Mouse (Mus musculus): Measurements from ENCODE around the gene Rbbp8nl. TPM values are rescaled to one million over a fixed set of nuclear protein-coding genes. Genes with fewer than 3 reads are reported as not detected.

Gene Rbbp8nl
- polyA plus RNA-seq, 1 experiment from 2014 or later: not detected

GRCm38 (mm10) chr2:180254436-180255209 is 35.1 kb downstream of the Rbbp8nl start:
- no peak overlapping the region for H3K27ac ChIP-seq (replicated peaks)
- no peaks in the 10 kb centered on the region for H3K27me3 ChIP-seq (replicated peaks)
- H3K4me2 ChIP-seq: no peak overlapping the region
- no peaks in the 10 kb centered on the region for H3K9me3 ChIP-seq (replicated peaks)
- H3K36me3 ChIP-seq: peaks cover 13% of the 10 kb centered on the region
- ATAC-seq (ENCODE audit: low FRiP score): no peak
- H3K4me1 ChIP-seq: peaks cover 33% of the 10 kb centered on the region
- 96% methylated on average over 5 of the region's 5 CpGs for WGBS
- H3K4me3 ChIP-seq (replicated peaks): no peak overlapping the region
- no peak overlapping the region for H3K9ac ChIP-seq (replicated peaks)

DNA sequence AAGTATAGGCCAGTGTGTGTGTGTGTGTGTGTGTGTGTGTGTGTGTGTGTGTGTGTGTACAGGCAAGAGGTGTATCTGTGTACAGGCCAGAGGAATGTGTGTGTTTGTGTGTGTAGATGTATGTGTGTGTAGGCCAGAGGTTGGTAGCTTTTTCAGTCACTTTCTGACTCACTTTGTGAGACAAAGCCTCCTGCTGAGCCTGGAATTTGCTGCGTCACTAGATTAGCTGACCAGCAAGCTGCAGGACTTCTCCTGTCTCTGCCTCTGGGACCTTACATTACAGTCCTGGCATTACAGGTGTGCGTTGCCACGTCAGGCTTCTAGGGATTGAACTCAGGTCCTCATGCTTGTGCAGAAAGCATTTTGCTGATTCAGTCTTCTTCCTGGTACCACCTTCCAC is 37.8 kb downstream of the Rbbp8nl start:
- H3K4me3 ChIP-seq (replicated peaks): no peak overlapping the region
- no peak overlapping the region for H3K9ac ChIP-seq (replicated peaks)
- 55% methylated on average over 3 of the region's 3 CpGs for WGBS
- H3K27me3 ChIP-seq (replicated peaks): no peaks in the 10 kb centered on the region
- H3K9me3 ChIP-seq (replicated peaks): no peaks in the 10 kb centered on the region
- no peak for ATAC-seq (ENCODE audit: low FRiP score)
- no peak overlapping the region for H3K27ac ChIP-seq (replicated peaks)
- no peaks in the 10 kb centered on the region for H3K36me3 ChIP-seq
- no peak overlapping the region for H3K4me2 ChIP-seq
- H3K4me1 ChIP-seq: peaks cover 18% of the 10 kb centered on the region

GRCm38 (mm10) chr2:180250930-180251611 is 38.6 kb downstream of the Rbbp8nl start:
- WGBS: 32% methylated on average over 11 of the region's 11 CpGs
- no peak overlapping the region for H3K27ac ChIP-seq (replicated peaks)
- no peaks in the 10 kb centered on the region for H3K36me3 ChIP-seq
- peaks cover 12% of the 10 kb centered on the region for H3K4me1 ChIP-seq
- ATAC-seq (ENCODE audit: low FRiP score): peak; percentile 58
- H3K27me3 ChIP-seq (replicated peaks): no peaks in the 10 kb centered on the region
- 0 out of 2 replicates have a peak overlapping the region, but pooled peaks have one; percentile 17 for H3K4me2 ChIP-seq
- H3K9ac ChIP-seq (replicated peaks): 0 out of 2 replicates have a peak overlapping the region, but pooled peaks have one; percentile 17
- H3K9me3 ChIP-seq (replicated peaks): no peaks in the 10 kb centered on the region
- H3K4me3 ChIP-seq (replicated peaks): no peak overlapping the region

GRCm38 (mm10) chr2:180248947-180249660 is 40.6 kb downstream of the Rbbp8nl start:
- no peak overlapping the region for H3K4me2 ChIP-seq
- peaks cover 8% of the 10 kb centered on the region for H3K4me1 ChIP-seq
- H3K36me3 ChIP-seq: no peaks in the 10 kb centered on the region
- no peak overlapping the region for H3K4me3 ChIP-seq (replicated peaks)
- no peaks in the 10 kb centered on the region for H3K9me3 ChIP-seq (replicated peaks)
- no peak overlapping the region for H3K27ac ChIP-seq (replicated peaks)
- WGBS: 74% methylated on average over 9 of the region's 9 CpGs
- no peak overlapping the region for H3K9ac ChIP-seq (replicated peaks)
- ATAC-seq (ENCODE audit: low FRiP score): no peak
- no peaks in the 10 kb centered on the region for H3K27me3 ChIP-seq (replicated peaks)

DNA sequence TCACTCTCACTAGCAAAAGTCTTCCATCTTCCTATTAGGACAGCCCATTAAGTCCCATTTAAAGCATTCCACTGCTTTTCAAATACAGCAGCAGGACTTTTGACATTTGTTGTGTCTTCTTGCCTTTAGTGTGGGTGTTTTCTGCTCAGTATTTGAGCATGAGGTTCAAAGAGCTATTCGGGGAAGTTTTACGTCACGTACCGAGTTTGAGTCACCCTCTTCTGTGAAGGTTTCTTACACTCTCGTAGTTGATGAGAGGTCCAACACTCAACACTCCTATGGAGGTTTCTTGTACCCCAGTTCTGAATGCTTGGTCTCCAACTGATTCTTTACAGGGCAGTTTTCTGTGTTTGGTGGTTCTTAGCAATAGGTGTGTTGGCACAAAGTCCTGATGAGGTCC is 41.8 kb downstream of the Rbbp8nl start:
- no peak overlapping the region for H3K4me3 ChIP-seq (replicated peaks)
- WGBS: 77% methylated on average over 5 of the region's 5 CpGs
- ATAC-seq (ENCODE audit: low FRiP score): no peak
- no peaks in the 10 kb centered on the region for H3K27me3 ChIP-seq (replicated peaks)
- H3K27ac ChIP-seq (replicated peaks): no peak overlapping the region
- H3K9ac ChIP-seq (replicated peaks): no peak overlapping the region
- no peak overlapping the region for H3K4me2 ChIP-seq
- H3K9me3 ChIP-seq (replicated peaks): no peaks in the 10 kb centered on the region
- H3K4me1 ChIP-seq: peaks cover 8% of the 10 kb centered on the region
- H3K36me3 ChIP-seq: no peaks in the 10 kb centered on the region

DNA sequence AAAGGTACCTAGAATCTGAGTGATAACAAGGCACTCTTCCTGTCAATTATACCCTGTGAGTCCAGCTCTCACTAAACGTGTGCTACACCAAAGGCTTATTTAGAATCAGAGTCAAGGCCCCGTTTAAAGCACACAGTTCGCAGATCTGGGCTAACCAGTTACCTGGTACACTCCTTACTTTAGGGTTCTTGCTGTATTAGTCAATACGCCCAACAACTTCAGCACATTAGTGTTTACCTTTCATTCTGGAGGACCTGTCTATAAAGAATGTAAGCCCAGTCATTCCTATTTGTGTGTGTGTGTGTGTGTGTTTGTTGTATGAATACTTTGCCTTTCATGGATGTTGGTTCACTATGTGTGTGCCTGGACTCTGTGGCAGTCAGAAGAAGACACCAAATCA is 46.6 kb downstream of the Rbbp8nl start:
- Histone ChIP-seq H3K4me3 (replicated peaks) (no peak overlapping the region), H3K27me3 (replicated peaks) (no peaks in the 10 kb centered on the region), H3K4me2 (no peak overlapping the region), H3K27ac (replicated peaks) (no peak overlapping the region), H3K4me1 (no peaks in the 10 kb centered on the region), H3K36me3 (no peaks in the 10 kb centered on the region), H3K9ac (replicated peaks) (no peak overlapping the region), H3K9me3 (replicated peaks) (no peaks in the 10 kb centered on the region)
- WGBS: 92% methylated on average over 4 of the region's 4 CpGs
- no peak for ATAC-seq (ENCODE audit: low FRiP score)

- H3K27me3 ChIP-seq (replicated peaks): no peaks in the 10 kb centered on the region
- H3K4me1 ChIP-seq: 0 out of 2 replicates have a peak, but pooled peaks cover 4% of the 10 kb centered on the region
- no peaks in the 10 kb centered on the region for H3K36me3 ChIP-seq
- no peak overlapping the region for H3K4me2 ChIP-seq
- no peak overlapping the region for H3K4me3 ChIP-seq (replicated peaks)
- H3K9me3 ChIP-seq (replicated peaks): no peaks in the 10 kb centered on the region
- WGBS: 84% methylated on average over 5 of the region's 5 CpGs
- H3K9ac ChIP-seq (replicated peaks): no peak overlapping the region
- no peak for ATAC-seq (ENCODE audit: low FRiP score)
- H3K27ac ChIP-seq (replicated peaks): no peak overlapping the region
These were observed 51.1 kb downstream of the Rbbp8nl start for GRCm38 (mm10) chr2:180238591-180238990.

DNA sequence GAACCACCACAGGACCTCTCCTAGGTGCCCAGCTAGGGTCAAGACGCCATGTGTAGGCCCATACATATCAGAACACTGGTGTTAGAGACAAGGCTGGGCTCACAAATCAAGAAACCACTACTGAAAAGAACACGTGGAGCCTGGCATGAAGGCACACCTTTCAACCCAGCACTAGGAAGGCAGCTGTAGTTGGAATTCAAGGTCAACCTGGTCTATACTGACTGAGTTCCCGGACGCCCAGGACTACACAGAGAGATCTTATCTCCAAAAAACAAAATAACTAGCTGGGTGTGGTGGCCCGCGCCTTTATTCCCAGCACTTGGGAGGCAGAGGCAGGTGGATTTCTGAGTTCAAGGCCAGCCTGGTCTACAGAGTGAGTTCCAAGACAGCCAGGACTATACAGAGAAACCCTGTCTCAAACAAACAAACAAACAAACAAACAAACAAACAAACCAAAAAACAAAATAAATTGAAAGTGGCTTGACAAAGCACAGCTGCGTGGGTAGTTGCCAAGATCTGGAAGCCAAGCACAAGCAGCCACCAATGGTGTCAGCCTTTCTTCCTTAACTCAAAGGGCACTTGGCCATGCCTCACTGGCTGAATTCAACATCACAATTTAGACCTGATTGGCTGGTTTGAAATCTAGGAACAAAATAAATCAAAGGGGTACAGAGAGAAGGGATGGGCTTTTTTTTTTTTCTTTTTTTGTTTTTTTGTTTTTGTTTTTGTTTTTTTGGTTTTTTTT is 51.9 kb downstream of the Rbbp8nl start:
- Histone ChIP-seq H3K27ac (replicated peaks) (no peak overlapping the region), H3K4me2 (no peak overlapping the region), H3K9me3 (replicated peaks) (no peaks in the 10 kb centered on the region), H3K27me3 (replicated peaks) (no peaks in the 10 kb centered on the region), H3K36me3 (no peaks in the 10 kb centered on the region), H3K4me3 (replicated peaks) (no peak overlapping the region), H3K4me1 (0 out of 2 replicates have a peak, but pooled peaks cover 4% of the 10 kb centered on the region), H3K9ac (replicated peaks) (no peak overlapping the region)
- WGBS: 94% methylated on average over 7 of the region's 7 CpGs
- no peak for ATAC-seq (ENCODE audit: low FRiP score)

- no peak overlapping the region for H3K4me3 ChIP-seq (replicated peaks)
- 77% methylated on average over 3 of the region's 3 CpGs for WGBS
- no peak overlapping the region for H3K4me2 ChIP-seq
- H3K9ac ChIP-seq (replicated peaks): no peak overlapping the region
- no peaks in the 10 kb centered on the region for H3K27me3 ChIP-seq (replicated peaks)
- no peak for ATAC-seq (ENCODE audit: low FRiP score)
- 0 out of 2 replicates have a peak, but pooled peaks cover 4% of the 10 kb centered on the region for H3K4me1 ChIP-seq
- no peak overlapping the region for H3K27ac ChIP-seq (replicated peaks)
- H3K36me3 ChIP-seq: no peaks in the 10 kb centered on the region
- no peaks in the 10 kb centered on the region for H3K9me3 ChIP-seq (replicated peaks)
These were observed 52.7 kb downstream of the Rbbp8nl start for GRCm38 (mm10) chr2:180236930-180237329.

- H3K4me1 ChIP-seq: 0 out of 2 replicates have a peak, but pooled peaks cover 4% of the 10 kb centered on the region
- H3K4me2 ChIP-seq: no peak overlapping the region
- H3K27ac ChIP-seq (replicated peaks): no peak overlapping the region
- 66% methylated on average over 3 of the region's 3 CpGs for WGBS
- no peaks in the 10 kb centered on the region for H3K27me3 ChIP-seq (replicated peaks)
- no peak overlapping the region for H3K9ac ChIP-seq (replicated peaks)
- no peaks in the 10 kb centered on the region for H3K36me3 ChIP-seq
- no peak overlapping the region for H3K4me3 ChIP-seq (replicated peaks)
- H3K9me3 ChIP-seq (replicated peaks): no peaks in the 10 kb centered on the region
- no peak for ATAC-seq (ENCODE audit: low FRiP score)
These were observed 53.2 kb downstream of the Rbbp8nl start for GRCm38 (mm10) chr2:180236500-180236899.

- Histone ChIP-seq H3K9me3 (replicated peaks) (no peaks in the 10 kb centered on the region), H3K27me3 (replicated peaks) (no peaks in the 10 kb centered on the region), H3K4me3 (replicated peaks) (no peak overlapping the region), H3K27ac (replicated peaks) (no peak overlapping the region), H3K4me2 (no peak overlapping the region), H3K9ac (replicated peaks) (no peak overlapping the region), H3K36me3 (no peaks in the 10 kb centered on the region), H3K4me1 (0 out of 2 replicates have a peak, but pooled peaks cover 4% of the 10 kb centered on the region)
- ATAC-seq (ENCODE audit: low FRiP score): no peak
- 92% methylated on average over 4 of the region's 4 CpGs for WGBS
These were observed 53.9 kb downstream of the Rbbp8nl start for GRCm38 (mm10) chr2:180235788-180236187.

Measured in neural tube, embryonic 15.5 days (tissue).